Mouse (Mus musculus): ENCODE data around the gene Aqp9. TPM values are rescaled to one million over a fixed set of nuclear protein-coding genes. Genes with fewer than 3 reads are reported as not detected.
A peak's percentile ranks its signal among the peaks of the same experiment; 100 is the strongest.

Aqp9 gene
- polyA plus RNA-seq, 1 experiment from 2014 or later, result 0.84 TPM

DNA sequence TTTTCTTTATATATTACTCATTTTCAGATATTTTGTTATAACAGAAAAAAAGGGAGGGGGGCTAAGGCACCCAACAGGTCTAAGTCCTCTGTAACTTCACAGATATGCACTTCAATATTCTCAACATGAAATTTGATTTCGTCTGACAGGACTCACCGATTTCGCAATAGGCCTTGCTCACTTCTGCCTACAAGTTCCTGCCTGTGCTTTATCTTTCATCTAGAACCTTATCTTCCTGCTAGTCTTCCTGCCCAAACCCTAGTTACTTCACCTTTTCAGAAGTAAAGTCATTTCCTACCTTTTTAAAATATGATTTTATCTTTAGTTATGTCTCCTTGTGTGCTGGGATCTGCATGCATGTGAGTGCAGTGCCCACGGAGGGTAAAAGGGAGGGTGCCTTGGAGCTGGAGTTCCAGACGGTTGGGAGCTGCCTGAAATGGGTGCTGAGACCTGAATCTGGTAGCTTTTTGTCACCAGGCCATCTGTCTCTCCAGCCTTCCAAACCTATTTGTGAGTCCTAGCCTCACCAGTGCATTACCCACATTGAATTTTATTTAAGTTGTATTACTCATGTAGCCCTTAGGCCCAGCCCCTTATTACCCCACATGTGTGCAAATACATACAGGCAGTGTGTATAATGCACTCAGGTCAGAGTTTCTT, 6.0 kb upstream of the Aqp9 start:
- H3K4me2 ChIP-seq (ENCODE audit: low read depth, low read length), result no peak overlapping the region
- H3K9me3 ChIP-seq (replicated peaks; ENCODE audit: control insufficient read depth, low read length), result no peaks in the 10 kb centered on the region
- 73% methylated on average over 5 of the region's 5 CpGs for WGBS
- no peak for ATAC-seq (ENCODE audit: insufficient read depth, low FRiP score)
- no peak overlapping the region for H3K27ac ChIP-seq (ENCODE audit: low read length)
- no peaks in the 10 kb centered on the region for H3K36me3 ChIP-seq (ENCODE audit: control insufficient read depth, insufficient read depth, low read length)
- no peak overlapping the region for H3K9ac ChIP-seq (ENCODE audit: low read length)
- H3K4me1 ChIP-seq (ENCODE audit: control insufficient read depth, insufficient read depth, low read length), result no peaks in the 10 kb centered on the region
- H3K27me3 ChIP-seq (ENCODE audit: control insufficient read depth, insufficient read depth, low read length), result no peaks in the 10 kb centered on the region
- no peak overlapping the region for H3K4me3 ChIP-seq (replicated peaks; ENCODE audit: low read length)

DNA sequence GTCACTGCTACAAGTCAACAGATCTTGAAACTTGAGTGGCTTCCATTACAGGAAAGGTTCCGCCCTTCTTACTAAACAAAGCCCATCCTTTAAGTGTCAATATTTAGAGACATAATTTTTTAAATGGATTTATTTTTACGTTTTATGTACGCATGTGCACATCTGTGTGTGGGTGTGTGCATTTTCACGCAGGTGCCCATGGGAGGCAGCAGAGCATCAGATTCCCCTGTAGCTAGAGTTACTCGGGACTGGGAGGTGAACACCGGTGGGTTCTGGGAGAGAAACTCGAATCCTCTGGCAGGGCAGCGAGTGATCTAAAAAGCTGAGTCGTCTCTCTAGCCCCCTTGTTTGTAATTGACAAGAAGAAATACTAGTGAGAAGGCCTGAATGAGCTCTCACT, 5.1 kb upstream of the Aqp9 start:
- Histone ChIP-seq H3K9me3 (replicated peaks; ENCODE audit: control insufficient read depth, low read length) (no peaks in the 10 kb centered on the region), H3K27me3 (ENCODE audit: control insufficient read depth, insufficient read depth, low read length) (no peaks in the 10 kb centered on the region), H3K9ac (ENCODE audit: low read length) (no peak overlapping the region), H3K36me3 (ENCODE audit: control insufficient read depth, insufficient read depth, low read length) (no peaks in the 10 kb centered on the region), H3K4me3 (replicated peaks; ENCODE audit: low read length) (no peak overlapping the region), H3K27ac (ENCODE audit: low read length) (no peak overlapping the region), H3K4me1 (ENCODE audit: control insufficient read depth, insufficient read depth, low read length) (peaks cover 2% of the 10 kb centered on the region; the same call in 1 of the 2 replicates), H3K4me2 (ENCODE audit: low read depth, low read length) (no peak overlapping the region)
- 52% methylated on average over 9 of the region's 9 CpGs for WGBS
- ATAC-seq (ENCODE audit: insufficient read depth, low FRiP score), result no peak

DNA sequence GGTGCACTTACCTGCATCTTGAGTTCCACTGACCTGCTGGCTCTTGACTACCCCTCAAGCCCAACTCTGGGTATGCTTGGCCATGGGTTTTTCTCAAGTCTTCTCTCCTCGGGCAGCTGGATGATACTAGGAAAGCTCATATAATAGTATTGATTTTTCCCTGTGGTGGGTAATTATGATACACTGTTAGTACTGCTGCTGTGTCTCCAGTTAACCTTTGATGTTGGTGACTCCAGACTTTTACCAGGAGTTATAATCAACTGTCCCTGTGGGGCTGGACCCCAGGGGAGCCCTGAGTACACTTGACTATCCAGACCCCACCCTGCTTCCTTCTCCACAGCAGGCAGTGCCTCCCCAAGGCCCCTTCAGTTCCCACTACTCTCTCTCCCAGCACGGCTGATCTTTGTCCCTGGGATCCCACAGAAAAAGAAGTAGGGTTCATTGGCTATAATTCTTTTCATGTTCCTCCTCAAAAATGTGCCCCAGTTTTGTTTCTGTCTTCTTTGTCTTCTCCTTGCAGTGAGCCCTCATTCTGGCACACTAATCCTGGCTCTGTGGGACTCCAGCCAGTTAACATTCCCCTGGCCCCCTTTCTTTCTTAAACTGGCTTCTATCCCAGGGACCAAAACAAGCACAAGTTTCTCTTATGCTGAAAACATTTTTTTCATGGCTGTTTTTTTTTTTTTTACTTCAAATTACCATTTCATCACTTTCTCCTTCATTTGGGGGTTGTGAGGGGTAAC, 838 bp downstream of the Aqp9 start:
- H3K4me2 ChIP-seq (ENCODE audit: low read depth, low read length), result no peak overlapping the region

DNA sequence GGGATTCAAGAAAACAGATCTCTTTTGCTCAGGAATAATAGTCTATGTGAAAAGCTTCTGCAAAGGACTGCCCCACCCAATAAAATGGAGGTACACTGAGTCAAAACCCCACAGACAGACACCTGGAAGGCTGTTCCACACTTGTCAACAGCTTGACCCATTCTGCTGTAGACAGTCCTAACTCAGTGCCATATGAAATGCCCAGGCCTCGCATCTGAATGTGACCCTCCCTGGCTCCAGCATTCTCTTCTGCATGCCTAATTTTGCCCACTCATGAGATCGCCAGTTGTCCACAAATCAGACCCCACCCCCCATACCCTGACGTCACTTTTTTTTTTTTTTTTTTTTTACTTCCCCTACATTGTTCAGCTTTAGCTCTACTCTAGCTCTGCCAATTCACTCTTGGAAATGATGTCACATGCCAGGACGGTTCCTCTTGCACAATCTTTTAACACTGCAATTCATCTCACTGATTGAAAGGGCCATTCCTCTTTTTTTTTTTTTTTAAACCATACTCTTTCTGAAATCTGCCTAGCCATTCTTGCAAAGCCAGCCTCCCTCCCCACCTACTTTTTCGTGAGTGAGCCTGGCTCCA, 1.5 kb downstream of the Aqp9 start:
- Histone ChIP-seq H3K27me3 (ENCODE audit: control insufficient read depth, insufficient read depth, low read length) (no peaks in the 10 kb centered on the region), H3K27ac (ENCODE audit: low read length) (no peak overlapping the region), H3K36me3 (ENCODE audit: control insufficient read depth, insufficient read depth, low read length) (no peaks in the 10 kb centered on the region), H3K4me2 (ENCODE audit: low read depth, low read length) (no peak overlapping the region), H3K9me3 (replicated peaks; ENCODE audit: control insufficient read depth, low read length) (no peaks in the 10 kb centered on the region), H3K9ac (ENCODE audit: low read length) (no peak overlapping the region), H3K4me3 (replicated peaks; ENCODE audit: low read length) (no peak overlapping the region), H3K4me1 (ENCODE audit: control insufficient read depth, insufficient read depth, low read length) (peaks cover 11% of the 10 kb centered on the region)
- ATAC-seq (ENCODE audit: insufficient read depth, low FRiP score), result no peak
- whole genome bisulfite sequencing, result 54% methylated on average over 5 of the region's 5 CpGs

More for the DNA sequence above, 838 bp downstream of the Aqp9 start:
- ATAC-seq (ENCODE audit: insufficient read depth, low FRiP score), result no peak
- Histone ChIP-seq H3K27me3 (ENCODE audit: control insufficient read depth, insufficient read depth, low read length) (no peaks in the 10 kb centered on the region), H3K4me3 (replicated peaks; ENCODE audit: low read length) (no peak overlapping the region), H3K9me3 (replicated peaks; ENCODE audit: control insufficient read depth, low read length) (no peaks in the 10 kb centered on the region), H3K27ac (ENCODE audit: low read length) (no peak overlapping the region), H3K36me3 (ENCODE audit: control insufficient read depth, insufficient read depth, low read length) (no peaks in the 10 kb centered on the region), H3K9ac (ENCODE audit: low read length) (no peak overlapping the region), H3K4me1 (ENCODE audit: control insufficient read depth, insufficient read depth, low read length) (peaks cover 11% of the 10 kb centered on the region)
- WGBS, result 43% methylated on average over 2 of the region's 2 CpGs

DNA sequence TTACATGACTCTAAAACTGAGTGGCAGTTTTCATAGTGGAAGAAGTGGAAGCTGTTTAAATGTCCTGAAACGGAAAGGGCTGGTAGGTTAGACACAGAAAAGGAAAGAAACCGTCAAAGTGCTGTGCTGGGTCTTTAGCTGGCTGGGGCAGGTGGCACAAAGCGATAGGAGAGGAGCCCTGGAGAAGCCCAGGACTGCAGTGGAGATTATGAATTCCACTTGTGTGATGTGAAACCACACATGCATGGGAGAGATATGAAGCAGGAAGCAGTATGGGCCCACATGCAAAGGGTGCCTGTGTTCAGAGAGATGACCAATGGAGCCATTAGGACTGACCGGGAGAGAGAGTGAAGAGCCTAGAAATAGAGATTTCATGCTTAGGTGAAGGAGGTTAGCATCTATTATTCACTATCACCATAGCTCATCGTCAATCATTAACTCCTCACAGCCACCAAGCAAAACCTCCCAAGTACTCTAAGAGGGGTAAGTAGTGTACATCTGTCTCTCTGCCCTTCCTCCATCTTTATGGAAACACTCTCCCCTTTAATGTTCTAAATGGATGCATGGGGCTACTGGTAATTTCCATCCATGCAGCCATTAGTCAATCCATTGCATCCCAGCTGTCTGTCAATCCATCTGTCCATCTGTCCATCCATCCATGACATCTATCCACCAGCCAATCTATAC, 2.3 kb downstream of the Aqp9 start:
- Histone ChIP-seq H3K4me3 (replicated peaks; ENCODE audit: low read length) (no peak overlapping the region), H3K27me3 (ENCODE audit: control insufficient read depth, insufficient read depth, low read length) (no peaks in the 10 kb centered on the region), H3K4me1 (ENCODE audit: control insufficient read depth, insufficient read depth, low read length) (peaks cover 11% of the 10 kb centered on the region), H3K9ac (ENCODE audit: low read length) (no peak overlapping the region), H3K9me3 (replicated peaks; ENCODE audit: control insufficient read depth, low read length) (no peaks in the 10 kb centered on the region), H3K36me3 (ENCODE audit: control insufficient read depth, insufficient read depth, low read length) (no peaks in the 10 kb centered on the region), H3K27ac (ENCODE audit: low read length) (no peak overlapping the region), H3K4me2 (ENCODE audit: low read depth, low read length) (no peak overlapping the region)
- ATAC-seq (ENCODE audit: insufficient read depth, low FRiP score), result peak; percentile 59; the same call in 1 of the 2 replicates
- WGBS, result 84% methylated on average over 5 of the region's 5 CpGs

DNA sequence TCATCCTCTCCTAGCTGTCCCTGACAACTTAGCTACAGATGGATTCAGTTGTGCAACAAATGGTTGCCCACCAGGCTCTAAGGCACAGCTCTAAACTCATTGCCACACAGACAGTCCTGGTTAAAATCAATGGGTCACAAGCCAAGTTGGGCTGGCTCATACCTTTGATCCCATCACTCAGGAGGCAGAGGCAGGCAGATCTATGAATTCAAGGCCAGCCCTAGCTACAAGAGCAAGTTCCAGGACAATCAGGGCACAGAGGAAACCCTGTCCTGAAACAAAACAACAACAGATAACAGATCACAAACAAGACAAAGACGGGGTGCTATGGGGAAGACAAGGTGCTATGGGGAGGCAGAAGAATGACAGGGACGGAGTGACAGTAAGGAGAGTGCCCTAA, 3.0 kb downstream of the Aqp9 start:
- no peak for ATAC-seq (ENCODE audit: insufficient read depth, low FRiP score)

DNA sequence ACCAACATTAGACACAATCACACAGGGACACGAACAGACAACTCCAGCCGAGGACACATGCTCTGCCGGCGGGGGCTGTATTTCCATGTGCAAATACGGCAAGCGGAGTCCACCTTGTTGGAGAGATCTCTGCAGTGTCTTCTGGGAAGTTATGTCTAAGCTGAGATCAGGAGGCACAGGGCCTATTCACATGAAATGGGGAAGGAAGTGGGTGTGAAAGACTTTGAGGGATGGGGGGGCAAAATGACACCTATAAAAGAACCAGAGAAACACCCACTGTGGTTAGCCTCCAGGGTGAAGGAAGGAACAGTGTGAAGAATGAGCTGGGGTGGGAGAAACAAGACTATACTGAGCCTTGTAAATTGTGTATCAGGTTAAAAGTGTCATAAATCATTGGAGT, 3.4 kb downstream of the Aqp9 start:
- Histone ChIP-seq H3K9me3 (replicated peaks; ENCODE audit: control insufficient read depth, low read length) (no peaks in the 10 kb centered on the region), H3K4me2 (ENCODE audit: low read depth, low read length) (no peak overlapping the region), H3K4me1 (ENCODE audit: control insufficient read depth, insufficient read depth, low read length) (peaks cover 11% of the 10 kb centered on the region), H3K9ac (ENCODE audit: low read length) (no peak overlapping the region), H3K27ac (ENCODE audit: low read length) (no peak overlapping the region), H3K27me3 (ENCODE audit: control insufficient read depth, insufficient read depth, low read length) (no peaks in the 10 kb centered on the region), H3K4me3 (replicated peaks; ENCODE audit: low read length) (no peak overlapping the region), H3K36me3 (ENCODE audit: control insufficient read depth, insufficient read depth, low read length) (no peaks in the 10 kb centered on the region)
- no peak for ATAC-seq (ENCODE audit: insufficient read depth, low FRiP score)
- 83% methylated on average over 6 of the region's 6 CpGs for WGBS

More for the DNA sequence above, 3.0 kb downstream of the Aqp9 start:
- no peaks in the 10 kb centered on the region for H3K36me3 ChIP-seq (ENCODE audit: control insufficient read depth, insufficient read depth, low read length)
- H3K9me3 ChIP-seq (replicated peaks; ENCODE audit: control insufficient read depth, low read length), result no peaks in the 10 kb centered on the region
- 72% methylated on average over 2 of the region's 2 CpGs for WGBS
- no peak overlapping the region for H3K4me3 ChIP-seq (replicated peaks; ENCODE audit: low read length)
- H3K4me2 ChIP-seq (ENCODE audit: low read depth, low read length), result no peak overlapping the region
- peaks cover 11% of the 10 kb centered on the region for H3K4me1 ChIP-seq (ENCODE audit: control insufficient read depth, insufficient read depth, low read length)
- H3K9ac ChIP-seq (ENCODE audit: low read length), result no peak overlapping the region
- H3K27ac ChIP-seq (ENCODE audit: low read length), result no peak overlapping the region
- H3K27me3 ChIP-seq (ENCODE audit: control insufficient read depth, insufficient read depth, low read length), result no peaks in the 10 kb centered on the region

DNA sequence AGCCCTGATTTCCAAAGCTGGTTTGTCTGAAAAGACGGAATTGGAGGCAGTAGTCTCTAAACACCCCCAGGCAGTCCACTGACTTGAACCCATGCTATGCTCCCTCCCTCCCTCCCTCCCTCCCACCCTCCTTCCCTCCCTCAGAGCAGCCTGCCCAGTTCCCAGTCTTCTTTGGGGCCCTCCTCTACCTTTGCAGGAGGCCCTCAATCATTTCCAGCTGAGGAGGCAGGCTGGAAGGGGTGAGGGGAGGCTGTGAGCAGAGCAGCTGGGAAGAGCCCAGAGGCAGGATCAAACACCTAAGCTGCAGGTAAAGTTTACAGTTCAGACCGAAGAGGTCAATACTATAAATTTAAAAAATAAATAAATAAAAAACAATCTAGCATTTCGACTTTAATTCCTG, 4.1 kb downstream of the Aqp9 start:
- no peak for ATAC-seq (ENCODE audit: insufficient read depth, low FRiP score)
- Histone ChIP-seq H3K4me2 (ENCODE audit: low read depth, low read length) (no peak overlapping the region), H3K36me3 (ENCODE audit: control insufficient read depth, insufficient read depth, low read length) (no peaks in the 10 kb centered on the region), H3K27ac (ENCODE audit: low read length) (no peak overlapping the region), H3K9me3 (replicated peaks; ENCODE audit: control insufficient read depth, low read length) (no peaks in the 10 kb centered on the region), H3K4me3 (replicated peaks; ENCODE audit: low read length) (no peak overlapping the region), H3K9ac (ENCODE audit: low read length) (no peak overlapping the region), H3K4me1 (ENCODE audit: control insufficient read depth, insufficient read depth, low read length) (peaks cover 11% of the 10 kb centered on the region), H3K27me3 (ENCODE audit: control insufficient read depth, insufficient read depth, low read length) (no peaks in the 10 kb centered on the region)
- 68% methylated on average over 3 of the region's 3 CpGs for WGBS
